Mouse (Mus musculus) megakaryocyte, embryonic 14.5 days (primary cell): ENCODE measurements around the gene Cadps.
"Not testable (repeated sequence)": the region's sequence is repeated elsewhere in the genome, so short reads cannot be mapped to it uniquely, and the experiment has no call there.

Experiments
- FLI1 ChIP-seq: IDR thresholded peaks from 2 replicates; pipeline ENCODE4 v1.6.1; 2012; ENCODE audit warnings: low read length, inconsistent platforms, mixed read lengths
- GATA1 ChIP-seq: IDR thresholded peaks from 3 replicates; pipeline ENCODE4 v1.6.1; 2012; ENCODE audit warnings: mixed read lengths, low read length, inconsistent platforms, borderline replicate concordance

- TF ChIP-seq FLI1, GATA1: not testable (repeated sequence)
These were observed 261.1 kb downstream of the Cadps start for GRCm38 (mm10) chr14:12561730-12562129.
